Mouse (Mus musculus) forebrain, embryonic 11.5 days (tissue): ENCODE results near the gene Gm49405. TPM values are rescaled to one million over a fixed set of nuclear protein-coding genes. Genes with fewer than 3 reads are reported as not detected.
"Not testable (repeated sequence)": the region's sequence is repeated elsewhere in the genome, so short reads cannot be mapped to it uniquely, and the experiment has no call there.

Experiments
- ATAC-seq: fragments of 200-750 bp; cut with Nextera tagmentation; replicated peaks from 2 replicates; pipeline ENCODE4 v1.8.0; 2017; ENCODE audit warnings: moderate TSS enrichment; ENCODE audit not compliant: low FRiP score
- DNase-seq: peaks from one replicate; pipeline ENCODE4 v3.0.0-alpha.2; 2017; ENCODE audit warnings: low spot score
- H3K27ac ChIP-seq: fragments of 300-500 bp; sonication (generic); 2 replicates; pipeline ENCODE4 v1.5.1; 2014; ENCODE audit warnings: low read depth, low read length
- H3K27me3 ChIP-seq: fragments of 300-500 bp; sonication (generic); 2 replicates; pipeline ENCODE4 v1.6.1; 2014; ENCODE audit warnings: mild to moderate bottlenecking, low read length, mixed read lengths; ENCODE audit not compliant: control insufficient read depth, insufficient read depth
- H3K36me3 ChIP-seq: fragments of 300-500 bp; sonication (generic); 2 replicates; pipeline ENCODE4 v1.6.1; 2014; ENCODE audit warnings: mild to moderate bottlenecking, low read length, moderate library complexity, mixed read lengths; ENCODE audit not compliant: control insufficient read depth, insufficient read depth
- H3K4me1 ChIP-seq: fragments of 300-500 bp; sonication (generic); replicated peaks from 2 replicates; pipeline ENCODE4 v1.6.1; 2014; ENCODE audit warnings: low read length, mixed read lengths; ENCODE audit not compliant: control insufficient read depth, insufficient read depth
- H3K4me2 ChIP-seq: fragments of 300-500 bp; sonication (generic); 2 replicates; pipeline ENCODE4 v1.6.1; 2014; ENCODE audit warnings: low read depth, mild to moderate bottlenecking, low read length, moderate library complexity, mixed read lengths; ENCODE audit not compliant: severe bottlenecking
- H3K4me3 ChIP-seq: fragments of 300-500 bp; sonication (generic); 2 replicates; pipeline ENCODE4 v1.5.1; 2014; ENCODE audit warnings: low read depth, low read length
- H3K9ac ChIP-seq: fragments of 300-500 bp; sonication (generic); 2 replicates; pipeline ENCODE4 v1.6.1; 2014; ENCODE audit warnings: low read length
- H3K9me3 ChIP-seq: fragments of 300-500 bp; sonication (generic); 2 replicates; pipeline ENCODE4 v1.6.1; 2016; ENCODE audit warnings: low read length, mixed read lengths; ENCODE audit not compliant: control insufficient read depth
- WGBS: fragments of 180-500 bp; shearing (Covaris S2); extraction: QIAGEN DNeasy Blood & Tissue Kit; methylation state at CpG from one replicate; pipeline ENCODE4 v1.1.7; 2014; 5-methylcytosine and 5-hydroxymethylcytosine counted together
- polyA plus RNA-seq: library from polyadenylated mRNA; unstranded; fragments of >200 nt; fragmentation: Nextera tagmentation; extraction: Ambion mirVana; gene quantifications from 2 replicates; pipeline ENCODE4 v1.2.1, GENCODE M21; 2014

Gene Gm49405
- 3.0 TPM in 2 replicates for polyA plus RNA-seq

DNA sequence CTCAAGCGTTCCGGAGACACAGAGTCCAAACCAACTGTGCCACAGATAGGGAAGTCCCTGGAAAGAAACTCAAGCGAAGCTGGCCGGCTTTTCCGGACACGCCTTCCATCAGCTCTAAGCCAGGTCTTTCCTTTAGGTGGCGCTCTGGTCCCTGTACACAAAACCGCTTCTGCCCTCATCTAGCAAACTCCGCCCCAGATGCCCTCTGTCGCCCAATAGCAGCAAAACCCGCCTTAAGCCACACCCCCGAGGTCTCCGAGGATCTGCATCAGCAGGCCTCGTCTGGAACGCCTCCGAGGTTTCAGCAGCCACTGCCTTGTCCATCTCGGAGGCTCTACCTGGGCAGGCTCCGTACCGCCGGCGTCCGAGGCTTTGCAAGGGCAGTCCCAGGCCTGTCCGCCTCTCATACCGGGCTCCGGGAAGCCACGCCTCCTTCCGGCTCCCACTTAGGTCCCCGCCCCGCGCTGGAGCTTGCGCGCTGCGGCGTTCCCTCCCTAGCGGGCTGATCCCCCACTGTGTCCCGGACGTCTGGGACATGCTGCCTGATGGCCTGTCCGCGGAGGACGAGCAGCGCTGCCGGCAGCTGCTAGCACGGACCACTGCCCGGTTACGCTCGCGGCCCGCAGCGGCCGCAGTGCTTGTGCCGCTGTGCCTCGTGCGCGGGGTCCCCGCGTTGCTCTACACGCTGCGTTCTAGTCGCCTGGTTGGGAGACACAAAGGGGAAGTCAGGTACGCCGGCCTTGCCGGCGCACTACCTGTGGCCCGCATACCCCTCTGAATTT lies at the start of gene Gm49405, which contains the start of gene Nudt8:
TSS of gene Gm49405 (plus strand) at position 508 of the 782 bp plus-strand sequence.
TSS of gene Nudt8 (plus strand) at position 462 of the 782 bp plus-strand sequence.
- Histone ChIP-seq H3K9ac (peak within 1 kb of the TSS; percentile 89), H3K4me1 (peaks cover 2% of the 10 kb centered on the region; the same call in 1 of the 2 replicates), H3K27me3 (no peaks in the 10 kb centered on the region), H3K36me3 (no peaks in the 10 kb centered on the region), H3K27ac (peak within 1 kb of the TSS; percentile 96), H3K9me3 (no peaks in the 10 kb centered on the region), H3K4me2 (peak within 1 kb of the TSS; percentile 90), H3K4me3 (peak within 1 kb of the TSS; percentile 73)
- DNase-seq (peak; percentile 97), ATAC-seq (peak; percentile 91)
- WGBS: under 1% methylated on average over 64 of the region's 64 CpGs

DNA sequence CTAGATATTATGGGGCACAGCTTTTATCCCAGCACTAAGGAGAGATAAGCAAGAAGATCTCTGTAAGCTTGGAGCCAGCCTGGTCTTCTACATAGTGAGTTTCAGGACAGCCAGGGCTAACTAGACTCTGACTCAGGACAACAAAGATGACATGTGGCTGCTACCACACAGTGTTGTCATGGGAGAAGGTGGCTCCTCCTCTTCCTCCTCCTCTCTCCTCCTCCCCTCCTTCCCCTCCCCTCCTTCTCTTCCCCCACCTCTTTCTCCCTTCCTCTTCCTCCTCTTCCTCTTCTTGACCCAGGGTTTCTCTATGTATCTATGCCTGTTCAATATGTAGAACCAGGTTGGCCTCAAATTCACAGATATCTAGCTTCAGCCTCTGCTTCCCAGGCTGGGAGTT lies 49.0 kb upstream of the Gm49405 start:
- H3K9ac ChIP-seq: no peak overlapping the region
- H3K9me3 ChIP-seq: no peaks in the 10 kb centered on the region
- H3K27ac ChIP-seq: no peak overlapping the region
- H3K36me3 ChIP-seq: no peaks in the 10 kb centered on the region
- H3K4me2 ChIP-seq: no peak overlapping the region
- no peak for ATAC-seq
- DNase-seq: no peak
- H3K4me1 ChIP-seq: no peaks in the 10 kb centered on the region
- H3K27me3 ChIP-seq: no peaks in the 10 kb centered on the region
- no peak overlapping the region for H3K4me3 ChIP-seq

DNA sequence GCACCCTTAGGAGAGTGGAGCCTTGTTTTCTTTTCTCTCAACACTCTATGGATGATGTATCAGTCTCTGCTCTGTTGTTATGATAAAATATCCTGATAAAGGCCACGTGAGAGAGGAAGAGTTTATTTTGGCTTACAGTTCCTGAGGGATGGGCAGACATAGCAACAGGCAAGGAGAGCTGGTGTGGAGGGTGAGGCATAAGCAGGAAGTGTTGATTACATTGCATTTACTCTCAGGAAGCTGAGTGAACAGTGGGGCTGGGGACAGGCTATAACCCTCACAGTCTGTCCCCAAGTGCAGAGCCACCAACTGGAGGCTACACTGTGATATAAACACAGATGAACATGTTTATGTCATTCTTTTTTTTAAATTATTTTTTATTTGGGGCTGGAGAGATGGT lies 48.3 kb upstream of the Gm49405 start:
- no peak overlapping the region for H3K4me3 ChIP-seq
- WGBS: 77% methylated on average over 1 of the region's 1 CpGs
- H3K4me1 ChIP-seq: no peaks in the 10 kb centered on the region
- no peaks in the 10 kb centered on the region for H3K27me3 ChIP-seq
- ATAC-seq (no peak), DNase-seq (no peak)
- H3K4me2 ChIP-seq: no peak overlapping the region
- H3K9me3 ChIP-seq: no peaks in the 10 kb centered on the region
- no peak overlapping the region for H3K27ac ChIP-seq
- no peak overlapping the region for H3K9ac ChIP-seq
- no peaks in the 10 kb centered on the region for H3K36me3 ChIP-seq

DNA sequence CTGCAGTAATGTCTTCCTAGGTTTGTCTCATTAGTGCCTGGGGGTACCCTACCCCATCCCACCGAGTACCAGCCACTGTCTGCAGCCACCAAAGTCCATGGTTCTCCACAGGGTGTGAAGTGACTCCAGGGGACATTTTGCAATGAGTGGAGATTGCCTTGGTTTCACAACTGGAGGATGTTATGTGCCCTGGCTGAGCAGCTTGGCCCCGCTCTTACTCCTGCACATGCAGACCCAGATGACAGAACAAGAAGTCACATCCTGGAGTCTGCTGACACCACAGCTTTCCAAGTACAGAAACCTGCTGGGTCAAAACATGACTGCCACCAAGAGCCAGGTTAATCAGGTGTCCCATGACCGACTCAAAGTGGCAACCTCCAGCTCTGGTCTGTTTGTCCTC lies 45.4 kb upstream of the Gm49405 start:
- no peak for ATAC-seq
- H3K4me3 ChIP-seq: no peak overlapping the region
- 82% methylated on average over 3 of the region's 3 CpGs for WGBS
- H3K36me3 ChIP-seq: no peaks in the 10 kb centered on the region
- no peak overlapping the region for H3K4me2 ChIP-seq
- H3K9me3 ChIP-seq: no peaks in the 10 kb centered on the region
- no peak overlapping the region for H3K9ac ChIP-seq
- DNase-seq: no peak
- H3K4me1 ChIP-seq: no peaks in the 10 kb centered on the region
- no peak overlapping the region for H3K27ac ChIP-seq
- no peaks in the 10 kb centered on the region for H3K27me3 ChIP-seq

DNA sequence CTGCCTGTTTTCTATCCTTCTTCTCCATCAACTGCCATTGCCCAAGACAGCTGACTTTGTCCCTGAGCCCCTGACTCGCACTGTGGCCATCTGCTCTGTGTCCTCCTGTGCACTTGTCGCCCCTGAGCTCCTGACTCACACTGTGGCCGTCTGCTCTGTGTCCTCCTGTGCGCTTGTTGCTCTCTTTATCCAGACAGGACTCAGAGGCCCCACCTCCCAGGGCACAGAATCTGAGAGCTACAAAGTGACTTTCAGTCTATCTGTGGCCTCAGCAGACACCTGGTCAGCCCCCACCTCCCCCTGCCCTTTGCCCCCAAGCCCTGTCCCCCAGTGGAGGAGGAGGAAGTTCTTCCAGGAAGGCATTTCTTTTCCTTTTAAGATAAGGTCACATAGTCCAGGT lies 44.6 kb upstream of the Gm49405 start:
- no peaks in the 10 kb centered on the region for H3K27me3 ChIP-seq
- H3K4me1 ChIP-seq: no peaks in the 10 kb centered on the region
- H3K9me3 ChIP-seq: no peaks in the 10 kb centered on the region
- no peak overlapping the region for H3K27ac ChIP-seq
- ATAC-seq (no peak), DNase-seq (no peak)
- no peak overlapping the region for H3K4me3 ChIP-seq
- H3K9ac ChIP-seq: no peak overlapping the region
- H3K36me3 ChIP-seq: no peaks in the 10 kb centered on the region
- WGBS: 54% methylated on average over 4 of the region's 4 CpGs
- H3K4me2 ChIP-seq: no peak overlapping the region

DNA sequence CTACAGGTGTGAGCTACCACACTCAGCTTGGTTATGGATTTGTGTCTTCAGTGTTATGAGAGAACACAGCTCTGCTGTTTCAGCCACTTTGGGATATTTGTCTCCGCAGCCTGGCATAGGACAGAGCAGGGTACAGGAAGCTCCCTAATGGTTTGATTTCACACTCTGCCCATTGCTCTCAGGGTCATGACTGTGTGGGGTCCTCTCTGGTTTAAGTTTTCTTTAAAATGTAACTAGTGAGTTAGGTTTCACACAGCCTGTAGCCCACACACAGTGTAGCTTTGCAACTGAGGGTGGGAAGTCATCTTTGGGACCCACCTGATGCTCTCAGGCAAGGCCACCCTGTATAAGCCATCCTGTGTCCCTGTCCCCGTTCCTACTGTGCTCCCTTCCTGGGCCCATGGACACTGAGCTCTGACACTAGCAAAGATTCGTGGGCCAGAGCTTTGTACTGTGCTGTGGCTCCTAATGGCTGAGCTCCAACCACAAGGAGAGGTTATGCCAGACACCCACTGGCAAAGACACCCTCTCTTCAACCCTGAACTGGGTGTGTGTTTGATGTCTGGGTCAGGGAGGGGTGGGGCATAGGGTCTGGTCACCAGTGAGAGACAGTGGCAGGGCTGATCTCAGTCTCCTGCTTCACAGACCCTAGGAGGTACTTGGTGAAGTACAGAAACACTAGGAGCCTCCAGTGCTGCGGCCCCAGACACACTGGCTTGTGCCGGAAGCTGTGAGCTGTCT lies 43.0 kb upstream of the Gm49405 start:
- not testable (repeated sequence) for H3K4me1 ChIP-seq, H3K9me3 ChIP-seq, H3K9ac ChIP-seq, H3K36me3 ChIP-seq, DNase-seq, H3K4me2 ChIP-seq, H3K27me3 ChIP-seq, H3K27ac ChIP-seq, H3K4me3 ChIP-seq, ATAC-seq
- WGBS: 87% methylated on average over 4 of the region's 5 CpGs

DNA sequence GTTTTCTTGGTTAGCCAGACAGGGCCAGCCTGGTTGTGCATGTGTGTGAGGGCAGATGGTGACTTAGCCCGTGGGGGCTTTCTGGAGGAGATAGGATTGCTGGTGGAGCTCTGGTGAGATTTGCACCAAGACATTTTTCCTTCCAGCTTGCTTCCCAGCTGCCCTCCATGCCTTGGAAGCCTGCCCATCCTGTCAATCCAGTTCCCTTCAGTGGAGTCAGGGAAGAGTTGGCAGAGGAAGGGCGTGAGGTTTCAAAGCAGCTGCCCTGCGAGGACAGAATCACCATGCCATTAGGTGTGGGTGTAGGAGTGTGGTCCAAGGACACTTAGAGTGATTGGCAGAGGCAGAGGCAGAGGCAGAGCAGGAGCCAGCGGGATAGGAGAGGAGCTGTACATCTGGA lies 42.0 kb upstream of the Gm49405 start, which contains the start of gene Aldh3b3:
TSS of gene Aldh3b3 (plus strand) at position 176 of the 400 bp plus-strand sequence.
- no peaks in the 10 kb centered on the region for H3K4me1 ChIP-seq
- no peak for ATAC-seq
- no peaks in the 10 kb centered on the region for H3K36me3 ChIP-seq
- DNase-seq: no peak
- H3K4me3 ChIP-seq: no peak within 1 kb of the TSS
- H3K9ac ChIP-seq: no peak within 1 kb of the TSS
- H3K27ac ChIP-seq: no peak within 1 kb of the TSS
- H3K4me2 ChIP-seq: no peak within 1 kb of the TSS
- H3K9me3 ChIP-seq: no peaks in the 10 kb centered on the region
- H3K27me3 ChIP-seq: no peaks in the 10 kb centered on the region
- WGBS: 80% methylated on average over 4 of the region's 4 CpGs

DNA sequence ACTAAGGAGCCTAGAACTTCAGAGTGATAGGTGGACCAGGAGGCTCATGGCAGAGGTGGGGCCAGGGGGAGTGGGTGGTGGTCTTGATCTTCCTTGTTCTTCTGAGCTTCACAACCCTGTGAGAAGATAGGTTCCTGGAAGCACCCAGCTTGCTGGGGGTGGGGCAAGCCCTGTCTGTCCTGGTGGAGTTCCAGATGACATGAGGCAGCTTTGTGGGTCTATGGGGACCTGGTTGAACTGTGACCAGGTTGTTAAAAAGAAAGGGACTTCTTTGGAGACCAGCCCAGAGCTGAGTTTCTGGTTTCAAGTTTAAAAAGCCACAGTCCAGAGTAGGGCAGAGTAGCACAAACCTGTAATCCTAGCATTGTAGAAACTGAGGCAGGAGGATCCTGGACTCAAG lies 41.4 kb upstream of the Gm49405 start:
- no peaks in the 10 kb centered on the region for H3K27me3 ChIP-seq

More for the DNA sequence above, 41.4 kb upstream of the Gm49405 start:
- no peak overlapping the region for H3K4me2 ChIP-seq
- ATAC-seq (no peak), DNase-seq (no peak)
- H3K9ac ChIP-seq: no peak overlapping the region
- no peaks in the 10 kb centered on the region for H3K9me3 ChIP-seq
- H3K27ac ChIP-seq: no peak overlapping the region
- no peaks in the 10 kb centered on the region for H3K4me1 ChIP-seq
- H3K36me3 ChIP-seq: no peaks in the 10 kb centered on the region
- no peak overlapping the region for H3K4me3 ChIP-seq
